ENCODE assay signal across 12 mouse cellular contexts in genomic region chr14:25151485-25151884, GRCm38 (mm10).
"Had no signal": no experiment of that assay in that cellular context is flagged by ENCODE, and none has a peak within 500 bp of the region (broad histone marks: within the 10 kb centered on the region; RNA-seq: fewer than 3 reads in every experiment).

No protein-coding gene starts in this region.

- H3K27ac ChIP-seq: limb, embryonic 13.5 days; liver, embryonic 15.5 days had no signal

- H3K36me3 ChIP-seq: limb, embryonic 13.5 days; liver, embryonic 15.5 days had no signal

- H3K4me3 ChIP-seq: limb, embryonic 13.5 days; liver, embryonic 15.5 days had no signal

- DNase-seq: kidney, adult 8-10 months; layer of hippocampus, adult 9-11 months; layer of hippocampus, postnatal 36 days; left cerebral cortex, postnatal 4 days; lung, adult 2 months; lung, postnatal 36 days; thymus, adult 18-20 months; thymus, postnatal 25 days had no signal

- ATAC-seq: lung, postnatal 0 days had no signal

- H3K4me1 ChIP-seq: liver, embryonic 15.5 days had no signal

- H3K9me3 ChIP-seq: limb, embryonic 13.5 days; liver, embryonic 15.5 days had no signal

- H3K4me2 ChIP-seq: limb, embryonic 13.5 days; liver, embryonic 15.5 days; midbrain, embryonic 11.5 days had no signal

- H3K9ac ChIP-seq: limb, embryonic 13.5 days; liver, embryonic 15.5 days had no signal

- H3K27me3 ChIP-seq: limb, embryonic 13.5 days; liver, embryonic 15.5 days had no signal
